Mouse (Mus musculus): ENCODE measurements around the gene Ankrd66. TPM values are rescaled to one million over a fixed set of nuclear protein-coding genes. Genes with fewer than 3 reads are reported as not detected.

The Ankrd66 gene
- total RNA-seq, 4 experiments from 2014 or later, result 0.37 to 0.85 (median 0.84) TPM; not detected in 1

Other genes with a start within 250 kb of the Ankrd66 start
- gene Adgrf5, start 183.2 kb downstream of the Ankrd66 start, total RNA-seq (2022), result 10 to 100 TPM; 32.6 to 36.4 (median 34.1) TPM
- not detected for gene Mep1a, start 40.8 kb downstream of the Ankrd66 start, total RNA-seq (2022)
- gene Pla2g7, start 24.5 kb upstream of the Ankrd66 start, total RNA-seq (2022), result 100 to 1,000 TPM; 106 to 115 (median 112) TPM
- under 1 TPM; 0.29 to 0.92 (median 0.41) TPM for gene Tdrd6, start 86.7 kb upstream of the Ankrd66 start, total RNA-seq (2022)
- gene Slc25a27, start 123.6 kb upstream of the Ankrd66 start, total RNA-seq (2022), result 10 to 100 TPM; 33.2 to 50.6 (median 39.7) TPM
- gene Cyp39a1, start 123.8 kb upstream of the Ankrd66 start, total RNA-seq (2022), result 1 to 10 TPM in 2 of 4 experiments, under 1 TPM in 2; 0.61 to 1.5 (median 1.1) TPM

Measured in layer of hippocampus, adult 8-10 months (tissue).